Comparison of ENCODE assay signal across 8 mouse cellular contexts in the genomic region with DNA sequence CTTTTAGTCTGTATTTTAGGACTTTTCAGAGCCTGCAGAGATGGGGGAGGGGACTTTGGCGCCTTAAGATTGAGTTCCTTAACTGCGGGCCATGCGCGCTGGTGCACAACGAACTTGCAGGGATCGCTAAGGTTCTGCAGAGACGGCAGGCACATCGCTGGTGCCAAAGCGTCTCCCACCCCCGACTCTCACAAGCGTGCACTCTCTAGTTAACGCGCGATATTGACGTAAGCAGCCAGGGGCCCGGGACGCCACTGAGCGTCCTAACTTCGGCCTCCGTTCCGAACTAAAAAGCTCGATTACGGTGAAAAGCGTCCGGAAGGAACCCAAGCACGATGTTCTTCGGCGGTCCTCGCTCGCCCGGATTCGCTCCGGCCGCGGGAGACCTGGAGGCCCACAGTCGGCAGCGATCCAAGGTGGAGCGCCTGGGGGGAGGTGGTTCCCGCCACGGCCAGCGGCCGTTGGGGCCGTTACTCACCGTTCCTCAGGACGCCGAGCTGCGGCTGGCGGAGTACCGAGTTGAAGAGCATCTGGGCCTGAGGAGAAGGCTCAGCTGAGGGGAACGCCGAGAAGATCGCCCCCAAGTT. TPM values are rescaled to one million over a fixed set of nuclear protein-coding genes. Genes with fewer than 3 reads are reported as not detected.
DNase-seq lines count a peak whose midpoint lies in the region; ATAC-seq lines count a peak whose summit lies in the region.

No protein-coding gene starts in this region.

- peaks cover 5% of the 10 kb centered on the region; the same call in 1 of the 2 replicates for H3K4me1 ChIP-seq in brown adipose tissue, adult 24 weeks (ENCODE audit: control insufficient read depth, insufficient read depth, insufficient read length, low read length)

- ATAC-seq in granulocyte monocyte progenitor cell, adult 5-6 weeks (replicated peaks; ENCODE audit: poor library complexity, severe bottlenecking), result peak; percentile 49
- peak; percentile 44 for ATAC-seq in megakaryocyte-erythroid progenitor cell, adult 5-6 weeks (replicated peaks; ENCODE audit: low FRiP score, low TSS enrichment, poor library complexity, severe bottlenecking)

- no peak overlapping the region for H3K27ac ChIP-seq in brown adipose tissue, adult 24 weeks (replicated peaks; ENCODE audit: low read depth, low read length)

- peak; percentile 50 to 71 for DNase-seq in right cerebral cortex, postnatal 10 days (ENCODE audit: low spot score in 2 of 2)
- no peak for DNase-seq in right cerebral cortex, postnatal 25 days
- DNase-seq in kidney, postnatal 36 days, result peak; percentile 38 to 64
- peak; percentile 46 to 66 for DNase-seq in thymus, adult 18-20 months
- no peak for DNase-seq in adrenal gland, adult (ENCODE audit: inconsistent age in 2 of 2, low spot score in 1 of 2)

- peak overlapping the region; percentile 59 for H3K4me3 ChIP-seq in brown adipose tissue, adult 24 weeks (ENCODE audit: insufficient read depth, low read depth, low read length)

RNA-seq across cellular contexts. Expression of gene Dtl, which starts 0.4 kb away (rescaled TPM):
- 1.1 and 1.8 TPM in 2 replicates for polyA plus RNA-seq in brown adipose tissue, adult 24 weeks (2012; ENCODE audit: insufficient read depth, insufficient read length, missing spikeins)
- total RNA-seq in granulocyte monocyte progenitor cell, adult 5-6 weeks (2014; fragmentation: Nextera tagmentation), result 90.6 and 123 TPM in 2 replicates
- total RNA-seq in granulocyte monocyte progenitor cell, adult 5-6 weeks (2017), result 76.1 and 84.1 TPM in 2 replicates
- total RNA-seq in megakaryocyte-erythroid progenitor cell, adult 5-6 weeks (2014; fragmentation: Nextera tagmentation), result 109 TPM in 2 replicates
- total RNA-seq in megakaryocyte-erythroid progenitor cell, adult 5-6 weeks (2017), result 83.5 and 88.3 TPM in 2 replicates

RNA-seq across cellular contexts. Expression of gene Ints7, which starts 0.5 kb away (rescaled TPM):
- polyA plus RNA-seq in brown adipose tissue, adult 24 weeks (2012; ENCODE audit: insufficient read depth, insufficient read length, missing spikeins), result 8.7 and 9.3 TPM in 2 replicates
- 64.6 and 78.4 TPM in 2 replicates for total RNA-seq in granulocyte monocyte progenitor cell, adult 5-6 weeks (2014; fragmentation: Nextera tagmentation)
- total RNA-seq in granulocyte monocyte progenitor cell, adult 5-6 weeks (2017), result 55.9 and 62.3 TPM in 2 replicates
- 74.9 and 91.0 TPM in 2 replicates for total RNA-seq in megakaryocyte-erythroid progenitor cell, adult 5-6 weeks (2014; fragmentation: Nextera tagmentation)
- 78.2 and 79.8 TPM in 2 replicates for total RNA-seq in megakaryocyte-erythroid progenitor cell, adult 5-6 weeks (2017)

Comparison
In these comparisons a context has a peak if more than half of its experiments do, and no peak if none do; other contexts are left out.
1. DNase-seq: peak in right cerebral cortex, postnatal 10 days (2 of 2), kidney, postnatal 36 days (2 of 2) and thymus, adult 18-20 months (2 of 2); none in right cerebral cortex, postnatal 25 days (single experiment) and adrenal gland, adult (0 of 2).